Comparison of ENCODE assay signal across 25 mouse cellular contexts in genomic region chr4:133800589-133800988, GRCm38 (mm10). TPM values are rescaled to one million over a fixed set of nuclear protein-coding genes. Genes with fewer than 3 reads are reported as not detected.
DNase-seq lines count a peak whose midpoint lies in the region; ATAC-seq and TF ChIP-seq lines count a peak whose summit lies in the region.
"Had no signal": no experiment of that assay in that cellular context is flagged by ENCODE, and none has a peak within 500 bp of the region (broad histone marks: within the 10 kb centered on the region; RNA-seq: fewer than 3 reads in every experiment).

No protein-coding gene starts in this region.

- peak; percentile 66 for TF ChIP-seq EP300 in ES-Bruce4 (IDR thresholded peaks at IDR 0.05; ENCODE audit: insufficient read depth, low read depth, low read length)

- H3K9me3 ChIP-seq in ES-Bruce4 (replicated peaks; ENCODE audit: control insufficient read depth, insufficient read depth, low read length, poor library complexity, severe bottlenecking), result no peaks in the 10 kb centered on the region
- H3K9me3 ChIP-seq: embryonic facial prominence, embryonic 10.5 days; embryonic facial prominence, embryonic 13.5 days; hindbrain, embryonic 12.5 days; hindbrain, embryonic 15.5 days had no signal

- H3K27me3 ChIP-seq in ES-Bruce4 (ENCODE audit: control insufficient read depth, insufficient read depth, low read length, poor library complexity, severe bottlenecking), result no peaks in the 10 kb centered on the region
- H3K27me3 ChIP-seq in splenic B cell, adult 2 months (ENCODE audit: control insufficient read depth, insufficient read depth, low read length, poor library complexity, severe bottlenecking), result no peaks in the 10 kb centered on the region
- H3K27me3 ChIP-seq: embryonic facial prominence, embryonic 13.5 days; hindbrain, embryonic 12.5 days; hindbrain, embryonic 15.5 days had no signal

- no peak overlapping the region for H3K27ac ChIP-seq in ES-Bruce4 (ENCODE audit: insufficient read depth, low read length)
- H3K27ac ChIP-seq: embryonic facial prominence, embryonic 10.5 days; embryonic facial prominence, embryonic 13.5 days; gastrocnemius, adult 2 months; hindbrain, embryonic 12.5 days; hindbrain, embryonic 15.5 days had no signal

- no peaks in the 10 kb centered on the region for H3K36me3 ChIP-seq in ES-Bruce4 (ENCODE audit: control insufficient read depth, insufficient read depth, low read length, poor library complexity, severe bottlenecking)
- no peaks in the 10 kb centered on the region for H3K36me3 ChIP-seq in splenic B cell, adult 2 months (ENCODE audit: control insufficient read depth, insufficient read depth, low read length, poor library complexity, severe bottlenecking)
- H3K36me3 ChIP-seq: embryonic facial prominence, embryonic 10.5 days; embryonic facial prominence, embryonic 13.5 days; hindbrain, embryonic 12.5 days; hindbrain, embryonic 15.5 days had no signal

- no peak for TF ChIP-seq CTCF in ES-Bruce4 (IDR thresholded peaks at IDR 0.05; ENCODE audit: low read depth, low read length)

- DNase-seq in CD4-positive helper T cell, adult 2 months (ENCODE audit: low read depth, low spot score), result peak; percentile 52
- DNase-seq in splenic B cell, adult 2 months (ENCODE audit: low read depth, low spot score), result peak; percentile 52
- DNase-seq in layer of hippocampus, postnatal 14 days (ENCODE audit: low spot score in 2 of 2), result no peak
- DNase-seq in ovary, adult 18-20 months (ENCODE audit: low spot score), result no peak
- DNase-seq: adrenal gland, adult 8-10 months; adrenal gland, postnatal 25 days; cerebellum, adult 11-12 months; cerebellum, adult 8-10 months; cerebellum, postnatal 10 days; cerebellum, postnatal 36 days; embryo, embryonic 11 days; forebrain, postnatal 0 days; gastrocnemius, adult 2 months; gastrocnemius, postnatal 14 days; heart, adult 11 months had no signal

- TF ChIP-seq POLR2A in ES-Bruce4 (IDR thresholded peaks at IDR 0.05; ENCODE audit: insufficient read depth, low read length), result no peak

- 0 out of 2 replicates have a peak, but pooled peaks have one; percentile 24 for ATAC-seq in megakaryocyte progenitor cell, adult 5-6 weeks (replicated peaks; ENCODE audit: poor library complexity)
- ATAC-seq in megakaryocyte, adult 5-6 weeks (ENCODE audit: poor library complexity, severe bottlenecking), result no peak
- ATAC-seq: activated CD4-positive, CD25-positive, alpha-beta regulatory T cell, adult 4 months; forebrain, embryonic 14.5 days; forebrain, postnatal 0 days had no signal

- no peak overlapping the region for H3K4me3 ChIP-seq in ES-Bruce4 (ENCODE audit: low read depth, low read length)
- H3K4me3 ChIP-seq: embryonic facial prominence, embryonic 10.5 days; embryonic facial prominence, embryonic 13.5 days; erythroblast, embryonic 14.5 days; gastrocnemius, adult 2 months; hindbrain, embryonic 12.5 days; hindbrain, embryonic 15.5 days had no signal

- peaks cover 4% of the 10 kb centered on the region for H3K4me1 ChIP-seq in ES-Bruce4 (ENCODE audit: control insufficient read depth, insufficient read depth, low read length)
- H3K4me1 ChIP-seq: embryonic facial prominence, embryonic 10.5 days; embryonic facial prominence, embryonic 13.5 days; hindbrain, embryonic 12.5 days; hindbrain, embryonic 15.5 days had no signal

- no peak overlapping the region for H3K9ac ChIP-seq in ES-Bruce4 (ENCODE audit: low read depth, poor library complexity, severe bottlenecking)
- H3K9ac ChIP-seq: embryonic facial prominence, embryonic 13.5 days; forebrain, postnatal 0 days; hindbrain, embryonic 12.5 days; hindbrain, embryonic 15.5 days had no signal

RNA-seq across cellular contexts. Expression of gene Arid1a, which starts 44.0 kb away (rescaled TPM):
- polyA plus RNA-seq in ES-Bruce4 (2011; ENCODE audit: insufficient read depth, insufficient read length, low read depth, missing spikeins), result 119 and 123 TPM in 2 replicates
- total RNA-seq in megakaryocyte progenitor cell, adult 5-6 weeks (2015), result 106 and 108 TPM in 2 replicates
- total RNA-seq in megakaryocyte progenitor cell, adult 5-6 weeks (2017), result 27.0 and 30.0 TPM in 2 replicates
- total RNA-seq in megakaryocyte, adult 5-6 weeks (2015), result 95.9 and 112 TPM in 2 replicates
- 29.7 and 40.6 TPM in 2 replicates for total RNA-seq in megakaryocyte, adult 5-6 weeks (2017)
- 10 to 100 TPM; 75.3 to 76.5 TPM for total RNA-seq in layer of hippocampus, postnatal 14 days (2021)

Comparison
In these comparisons a context has a peak if more than half of its experiments do, and no peak if none do; other contexts are left out.
1. DNase-seq: peak in CD4-positive helper T cell, adult 2 months (single experiment) and splenic B cell, adult 2 months (single experiment); none in layer of hippocampus, postnatal 14 days (0 of 2) and ovary, adult 18-20 months (single experiment).